Comparison of ENCODE assay signal across 26 mouse cellular contexts in the genomic region with DNA sequence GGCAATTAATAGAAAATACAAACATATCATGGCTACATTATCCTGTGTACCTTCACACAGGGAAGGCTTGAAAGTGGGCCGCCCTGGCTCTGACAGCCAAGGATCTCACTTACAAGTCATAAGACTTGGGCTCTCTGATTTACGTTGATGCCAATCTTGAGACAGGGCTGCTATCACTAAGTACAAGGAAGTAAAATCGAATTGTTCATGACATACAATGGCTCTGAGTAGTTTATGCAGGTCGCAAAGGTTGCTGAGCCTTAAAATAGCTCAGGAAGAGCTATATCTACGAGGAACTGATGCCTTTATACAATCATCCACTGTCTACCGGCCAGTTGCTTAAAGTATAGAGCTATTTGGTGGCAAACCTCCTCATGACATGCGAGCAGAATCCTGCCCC. TPM values are rescaled to one million over a fixed set of nuclear protein-coding genes. Genes with fewer than 3 reads are reported as not detected.
DNase-seq lines count a peak whose midpoint lies in the region; ATAC-seq and TF ChIP-seq lines count a peak whose summit lies in the region.
"Had no signal": no experiment of that assay in that cellular context is flagged by ENCODE, and none has a peak within 500 bp of the region (broad histone marks: within the 10 kb centered on the region; RNA-seq: fewer than 3 reads in every experiment).

No protein-coding gene starts in this region.

- peaks cover 6% of the 10 kb centered on the region for H3K4me1 ChIP-seq in heart, adult 2 months (ENCODE audit: control insufficient read depth, insufficient read depth, low read length)
- H3K4me1 ChIP-seq in embryonic facial prominence, embryonic 13.5 days: peaks cover 36% of the 10 kb centered on the region
- H3K4me1 ChIP-seq in limb, embryonic 10.5 days: peaks cover 43% of the 10 kb centered on the region
- H3K4me1 ChIP-seq: midbrain, embryonic 15.5 days; neural tube, embryonic 12.5 days had no signal

- no peak overlapping the region for H3K4me3 ChIP-seq in heart, adult 2 months
- no peak overlapping the region for H3K4me3 ChIP-seq in embryonic facial prominence, embryonic 13.5 days
- H3K4me3 ChIP-seq in limb, embryonic 10.5 days: no peak overlapping the region
- H3K4me3 ChIP-seq: gastrocnemius, adult 2 months; heart, embryonic 12.5 days; hindbrain, embryonic 13.5 days; layer of hippocampus, adult 2 months; liver, embryonic 15.5 days; lung, embryonic 15.5 days; midbrain, embryonic 15.5 days; neural tube, embryonic 12.5 days; stomach, embryonic 15.5 days had no signal

- peaks cover 3% of the 10 kb centered on the region; the same call in 1 of the 2 replicates for H3K36me3 ChIP-seq in heart, adult 2 months (ENCODE audit: control insufficient read depth, insufficient read depth, low read length)
- H3K36me3 ChIP-seq in embryonic facial prominence, embryonic 13.5 days: no peaks in the 10 kb centered on the region
- H3K36me3 ChIP-seq in limb, embryonic 10.5 days: no peaks in the 10 kb centered on the region
- H3K36me3 ChIP-seq: heart, embryonic 12.5 days; hindbrain, embryonic 13.5 days; liver, embryonic 15.5 days; lung, embryonic 15.5 days; midbrain, embryonic 15.5 days; neural tube, embryonic 12.5 days; stomach, embryonic 15.5 days had no signal

- no peaks in the 10 kb centered on the region for H3K27me3 ChIP-seq in heart, adult 2 months (ENCODE audit: control insufficient read depth, insufficient read depth, low read length)
- no peaks in the 10 kb centered on the region for H3K27me3 ChIP-seq in embryonic facial prominence, embryonic 13.5 days
- no peaks in the 10 kb centered on the region for H3K27me3 ChIP-seq in limb, embryonic 10.5 days (ENCODE audit: low read depth, poor library complexity, severe bottlenecking)
- H3K27me3 ChIP-seq: heart, embryonic 12.5 days; hindbrain, embryonic 13.5 days; liver, embryonic 15.5 days; lung, embryonic 15.5 days; midbrain, embryonic 15.5 days; neural tube, embryonic 12.5 days; stomach, embryonic 15.5 days had no signal

- H3K79me2 ChIP-seq in heart, adult 2 months (replicated peaks; ENCODE audit: control insufficient read depth, insufficient read depth, low read length): no peaks in the 10 kb centered on the region

- no peak for ATAC-seq in embryonic facial prominence, embryonic 13.5 days (ENCODE audit: insufficient number of reproducible peaks, insufficient read depth, low FRiP score, low TSS enrichment, low read depth)
- ATAC-seq: CD4-positive, CD25-positive, alpha-beta regulatory T cell, adult 4 months; inflammation-experienced regulatory T-cells, adult 6 months; midbrain, embryonic 15.5 days had no signal

- no peak for TF ChIP-seq EP300 in heart, adult 2 months (IDR thresholded peaks at IDR 0.05; ENCODE audit: insufficient read depth, low read depth, low read length)

- intact Hi-C loops in heart, adult 2 months (cut with DNase I): no loop called here
- intact Hi-C loops in heart, postnatal 36 days (cut with DNase I): loop anchor here (10.0 kb wide), 1 partner anchor 126 kb away; a partner anchor contains a TSS

- no peak for TF ChIP-seq CTCF in heart, adult 2 months (IDR thresholded peaks at IDR 0.05)

- no peak for DNase-seq in heart, adult 2 months
- no peak for DNase-seq in heart, postnatal 36 days
- DNase-seq in limb, embryonic 10.5 days (ENCODE audit: low spot score): no peak
- DNase-seq in lung, postnatal 10 days: no peak
- no peak for DNase-seq in gastrocnemius, postnatal 4 days (ENCODE audit: low spot score in 2 of 2)
- DNase-seq in heart, postnatal 4 days: no peak
- DNase-seq: cerebellum, adult 11 months; gastrocnemius, adult 2 months; heart, postnatal 10 days; liver; retina, postnatal 1 day; thymus, adult 2 months; thymus, postnatal 4 days had no signal

- TF ChIP-seq POLR2A in heart, adult 2 months (IDR thresholded peaks at IDR 0.05; ENCODE audit: insufficient read depth, low read depth, low read length): no peak

- H3K9ac ChIP-seq in heart, adult 2 months (ENCODE audit: low read depth, low read length): no peak overlapping the region
- no peak overlapping the region for H3K9ac ChIP-seq in embryonic facial prominence, embryonic 13.5 days
- H3K9ac ChIP-seq: heart, embryonic 12.5 days; hindbrain, embryonic 13.5 days; liver, embryonic 15.5 days; lung, embryonic 15.5 days; midbrain, embryonic 15.5 days; neural tube, embryonic 12.5 days; stomach, embryonic 15.5 days had no signal

- WGBS in heart, adult 2 months: 52% methylated on average over 7 of the region's 7 CpGs
- WGBS in embryonic facial prominence, embryonic 13.5 days: 71% methylated on average over 7 of the region's 7 CpGs
- WGBS in limb, embryonic 10.5 days: 85% methylated on average over 7 of the region's 7 CpGs

- H3K27ac ChIP-seq in heart, adult 2 months: peak overlapping the region; percentile 42
- H3K27ac ChIP-seq in embryonic facial prominence, embryonic 13.5 days: peak overlapping the region; percentile 92
- peak overlapping the region; percentile 79 for H3K27ac ChIP-seq in limb, embryonic 10.5 days
- H3K27ac ChIP-seq: hindbrain, embryonic 13.5 days; layer of hippocampus, adult 2 months; liver, embryonic 15.5 days; lung, embryonic 15.5 days; midbrain, embryonic 15.5 days; neural tube, embryonic 12.5 days; stomach, embryonic 15.5 days had no signal

- no peaks in the 10 kb centered on the region for H3K9me3 ChIP-seq in embryonic facial prominence, embryonic 13.5 days
- H3K9me3 ChIP-seq in limb, embryonic 10.5 days (replicated peaks): no peaks in the 10 kb centered on the region
- H3K9me3 ChIP-seq: heart, embryonic 12.5 days; liver, embryonic 15.5 days; lung, embryonic 15.5 days; midbrain, embryonic 15.5 days; neural tube, embryonic 12.5 days; stomach, embryonic 15.5 days had no signal

- no peak overlapping the region for H3K4me2 ChIP-seq in embryonic facial prominence, embryonic 13.5 days
- H3K4me2 ChIP-seq: heart, embryonic 12.5 days; hindbrain, embryonic 13.5 days; liver, embryonic 15.5 days; lung, embryonic 15.5 days; midbrain, embryonic 15.5 days; neural tube, embryonic 12.5 days; stomach, embryonic 15.5 days had no signal

RNA-seq across cellular contexts. Expression of a gene that starts 4.6 kb away (rescaled TPM):
- 10 to 100 TPM; 33.4 to 33.6 TPM for total RNA-seq in heart, adult 2 months (2021)
- 41.4 and 43.1 TPM in 2 replicates for polyA plus RNA-seq in heart, adult 2 months (2012; rRNA removed)
- total RNA-seq in heart, postnatal 36 days (2021): 10 to 100 TPM; 36.2 to 53.0 TPM
- 21.3 and 35.1 TPM in 2 replicates for polyA plus RNA-seq in embryonic facial prominence, embryonic 13.5 days (2015; fragmentation: Nextera tagmentation; extraction: Ambion mirVana)
- 1.6 and 2.1 TPM in 2 replicates for polyA plus RNA-seq in limb, embryonic 10.5 days (2016; fragmentation: Nextera tagmentation; extraction: Ambion mirVana)
- 10 to 100 TPM; 49.6 to 62.8 TPM for total RNA-seq in gastrocnemius, postnatal 4 days (2021)
- total RNA-seq in heart, postnatal 4 days (2021): 10 to 100 TPM; 18.7 to 20.9 TPM
- total RNA-seq: megakaryocyte-erythroid progenitor cell, adult 5-6 weeks had no signal

RNA-seq across cellular contexts. Expression of a gene that starts 27.5 kb away (rescaled TPM):
- 10 to 100 TPM; 35.5 to 52.9 TPM for total RNA-seq in heart, adult 2 months (2021)
- 17.9 and 24.3 TPM in 2 replicates for polyA plus RNA-seq in heart, adult 2 months (2012; rRNA removed)
- 10 to 100 TPM; 40.6 to 56.9 TPM for total RNA-seq in heart, postnatal 36 days (2021)
- polyA plus RNA-seq in embryonic facial prominence, embryonic 13.5 days (2015; fragmentation: Nextera tagmentation; extraction: Ambion mirVana): 2.8 and 3.3 TPM in 2 replicates
- 0.08 TPM in 1 of 2 replicates, not detected in the other for polyA plus RNA-seq in limb, embryonic 10.5 days (2016; fragmentation: Nextera tagmentation; extraction: Ambion mirVana)
- total RNA-seq in gastrocnemius, postnatal 4 days (2021): 1 to 10 TPM; 2.7 to 3.4 TPM
- 10 to 100 TPM in 1 of 2 experiments, 1 to 10 TPM in 1; 7.9 to 11.9 TPM for total RNA-seq in heart, postnatal 4 days (2021)
- total RNA-seq: megakaryocyte-erythroid progenitor cell, adult 5-6 weeks had no signal
- polyA plus RNA-seq: CD4-positive, CD25-positive, alpha-beta regulatory T cell, adult 4 months; inflammation-experienced regulatory T-cells, adult 6 months; midbrain, embryonic 15.5 days had no signal

RNA-seq across cellular contexts. Expression of a gene that starts 57.2 kb away (rescaled TPM):
- under 1 TPM in 1 of 2 experiments, not detected in 1; 0.08 TPM for total RNA-seq in heart, adult 2 months (2021)
- 0.20 and 0.23 TPM in 2 replicates for polyA plus RNA-seq in heart, adult 2 months (2012; rRNA removed)
- under 1 TPM in 1 of 2 experiments, not detected in 1; 0.14 TPM for total RNA-seq in heart, postnatal 36 days (2021)
- polyA plus RNA-seq in embryonic facial prominence, embryonic 13.5 days (2015; fragmentation: Nextera tagmentation; extraction: Ambion mirVana): 0.46 and 0.67 TPM in 2 replicates
- polyA plus RNA-seq in limb, embryonic 10.5 days (2016; fragmentation: Nextera tagmentation; extraction: Ambion mirVana): 0.08 TPM in 1 of 2 replicates, not detected in the other
- under 1 TPM in 1 of 2 experiments, not detected in 1; 0.15 TPM for total RNA-seq in gastrocnemius, postnatal 4 days (2021)
- under 1 TPM in 1 of 2 experiments, not detected in 1; 0.55 TPM for total RNA-seq in heart, postnatal 4 days (2021)
- total RNA-seq: gastrocnemius, adult 2 months; layer of hippocampus, adult 2 months; left cerebral cortex, postnatal 10 days; megakaryocyte-erythroid progenitor cell, adult 5-6 weeks had no signal
- polyA plus RNA-seq: CD4-positive, CD25-positive, alpha-beta regulatory T cell, adult 4 months; heart, embryonic 12.5 days; inflammation-experienced regulatory T-cells, adult 6 months had no signal

Comparison
In these comparisons a context has a peak if more than half of its experiments do, and no peak if none do; other contexts are left out.
1. H3K27ac ChIP-seq: peak in every context shown above with its lines; median percentile 92 in embryonic facial prominence, embryonic 13.5 days; 79 in limb, embryonic 10.5 days; 42 in heart, adult 2 months.